Mouse (Mus musculus) embryonic facial prominence, embryonic 12.5 days (tissue): ENCODE measurements around the gene Elf2. TPM values are rescaled to one million over a fixed set of nuclear protein-coding genes. Genes with fewer than 3 reads are reported as not detected.
"Not testable (repeated sequence)": the region's sequence is repeated elsewhere in the genome, so short reads cannot be mapped to it uniquely, and the experiment has no call there.

Experiments used
- ATAC-seq: fragments of 200-750 bp; cut with Nextera tagmentation; 2 replicates; pipeline ENCODE4 v1.8.0; 2017; ENCODE audit not compliant: insufficient number of reproducible peaks, insufficient read depth, low FRiP score, low TSS enrichment
- H3K27ac ChIP-seq: fragments of 300-500 bp; sonication (generic); 2 replicates; pipeline ENCODE4 v1.5.1; 2016; ENCODE audit warnings: mild to moderate bottlenecking
- H3K27me3 ChIP-seq: fragments of 300-500 bp; sonication (generic); 2 replicates; pipeline ENCODE4 v1.6.1; 2016; ENCODE audit warnings: mild to moderate bottlenecking, moderate library complexity
- H3K36me3 ChIP-seq: fragments of 300-500 bp; sonication (generic); 2 replicates; pipeline ENCODE4 v1.6.1; 2016; ENCODE audit warnings: mild to moderate bottlenecking
- H3K4me1 ChIP-seq: fragments of 300-500 bp; sonication (generic); 2 replicates; pipeline ENCODE4 v1.6.1; 2016
- H3K4me2 ChIP-seq: fragments of 300-500 bp; sonication (generic); replicated peaks from 2 replicates; pipeline ENCODE4 v1.6.1; 2016; ENCODE audit warnings: mild to moderate bottlenecking, moderate library complexity
- H3K4me3 ChIP-seq: fragments of 300-500 bp; sonication (generic); 2 replicates; pipeline ENCODE4 v1.5.1; 2016; ENCODE audit warnings: mild to moderate bottlenecking
- H3K9ac ChIP-seq: fragments of 300-500 bp; sonication (generic); 2 replicates; pipeline ENCODE4 v1.6.1; 2016; ENCODE audit warnings: mild to moderate bottlenecking, moderate library complexity
- H3K9me3 ChIP-seq: fragments of 300-500 bp; sonication (generic); 2 replicates; pipeline ENCODE4 v1.6.1; 2016; ENCODE audit warnings: mild to moderate bottlenecking, moderate library complexity
- WGBS: fragments of 180-500 bp; shearing (Covaris S2); methylation state at CpG from one replicate; pipeline ENCODE4 v1.1.7; 2016; 5-methylcytosine and 5-hydroxymethylcytosine counted together
- polyA plus RNA-seq: library from polyadenylated mRNA; unstranded; fragments of >200 nt; fragmentation: Nextera tagmentation; extraction: Ambion mirVana; gene quantifications from 2 replicates; pipeline ENCODE4 v1.2.1, GENCODE M21; 2016

Elf2 gene
- polyA plus RNA-seq, 1 experiment from 2014 or later = 54.8 TPM

GRCm38 (mm10) chr3:51219213-51219612, 121.2 kb downstream of the Elf2 start:
- H3K4me2 ChIP-seq = no peak overlapping the region
- H3K36me3 ChIP-seq = no peaks in the 10 kb centered on the region
- H3K27me3 ChIP-seq = no peaks in the 10 kb centered on the region
- no peak for ATAC-seq
- no peak overlapping the region for H3K27ac ChIP-seq
- peaks cover 9% of the 10 kb centered on the region; the same call in 1 of the 2 replicates for H3K4me1 ChIP-seq
- H3K9me3 ChIP-seq = no peaks in the 10 kb centered on the region
- H3K9ac ChIP-seq = no peak overlapping the region
- H3K4me3 ChIP-seq = no peak overlapping the region
- 90% methylated on average over 5 of the region's 5 CpGs for WGBS

GRCm38 (mm10) chr3:51218385-51218784, 122.1 kb downstream of the Elf2 start:
- H3K4me2 ChIP-seq, H3K36me3 ChIP-seq, H3K27me3 ChIP-seq, H3K4me1 ChIP-seq, H3K9me3 ChIP-seq, H3K4me3 ChIP-seq, H3K27ac ChIP-seq, H3K9ac ChIP-seq, ATAC-seq: not testable (repeated sequence)
- WGBS = 88% methylated on average over 6 of the region's 6 CpGs

GRCm38 (mm10) chr3:51216351-51216750, 124.1 kb downstream of the Elf2 start:
- not testable (repeated sequence) for H3K4me2 ChIP-seq, H3K27ac ChIP-seq, ATAC-seq, H3K36me3 ChIP-seq, H3K9ac ChIP-seq, H3K4me3 ChIP-seq, H3K9me3 ChIP-seq, H3K27me3 ChIP-seq, H3K4me1 ChIP-seq
- WGBS = 84% methylated on average over 7 of the region's 10 CpGs

GRCm38 (mm10) chr3:51215681-51216080, 124.8 kb downstream of the Elf2 start:
- 81% methylated on average over 5 of the region's 6 CpGs for WGBS
- H3K9ac ChIP-seq = no peak overlapping the region
- no peak overlapping the region for H3K4me2 ChIP-seq
- no peaks in the 10 kb centered on the region for H3K9me3 ChIP-seq
- no peak overlapping the region for H3K4me3 ChIP-seq
- no peak overlapping the region for H3K27ac ChIP-seq
- no peaks in the 10 kb centered on the region for H3K4me1 ChIP-seq
- no peaks in the 10 kb centered on the region for H3K36me3 ChIP-seq
- ATAC-seq = no peak
- no peaks in the 10 kb centered on the region for H3K27me3 ChIP-seq

- no peak overlapping the region for H3K4me3 ChIP-seq
- H3K36me3 ChIP-seq = no peaks in the 10 kb centered on the region
- no peak overlapping the region for H3K9ac ChIP-seq
- no peak overlapping the region for H3K4me2 ChIP-seq
- H3K27ac ChIP-seq = no peak overlapping the region
- no peaks in the 10 kb centered on the region for H3K27me3 ChIP-seq
- no peak for ATAC-seq
- H3K4me1 ChIP-seq = no peaks in the 10 kb centered on the region
- no peaks in the 10 kb centered on the region for H3K9me3 ChIP-seq
- 90% methylated on average over 3 of the region's 3 CpGs for WGBS
Observed at GRCm38 (mm10) chr3:51213111-51213510, 127.4 kb downstream of the Elf2 start.

GRCm38 (mm10) chr3:51210485-51210884, 130.0 kb downstream of the Elf2 start:
- H3K4me2 ChIP-seq = no peak overlapping the region
- 96% methylated on average over 3 of the region's 3 CpGs for WGBS
- no peaks in the 10 kb centered on the region for H3K4me1 ChIP-seq
- H3K36me3 ChIP-seq = no peaks in the 10 kb centered on the region
- H3K9me3 ChIP-seq = no peaks in the 10 kb centered on the region
- no peak overlapping the region for H3K4me3 ChIP-seq
- ATAC-seq = no peak
- H3K27ac ChIP-seq = no peak overlapping the region
- no peaks in the 10 kb centered on the region for H3K27me3 ChIP-seq
- no peak overlapping the region for H3K9ac ChIP-seq

GRCm38 (mm10) chr3:51209503-51210314, 130.8 kb downstream of the Elf2 start:
- H3K4me2 ChIP-seq = no peak overlapping the region
- no peak for ATAC-seq
- H3K9ac ChIP-seq = no peak overlapping the region
- WGBS = 84% methylated on average over 7 of the region's 7 CpGs
- no peaks in the 10 kb centered on the region for H3K36me3 ChIP-seq
- no peaks in the 10 kb centered on the region for H3K27me3 ChIP-seq
- no peak overlapping the region for H3K4me3 ChIP-seq
- H3K4me1 ChIP-seq = no peaks in the 10 kb centered on the region
- H3K9me3 ChIP-seq = no peaks in the 10 kb centered on the region
- no peak overlapping the region for H3K27ac ChIP-seq

- no peak overlapping the region for H3K4me2 ChIP-seq
- no peaks in the 10 kb centered on the region for H3K27me3 ChIP-seq
- ATAC-seq = no peak
- 59% methylated on average over 5 of the region's 5 CpGs for WGBS
- no peak overlapping the region for H3K9ac ChIP-seq
- no peaks in the 10 kb centered on the region for H3K4me1 ChIP-seq
- no peaks in the 10 kb centered on the region for H3K9me3 ChIP-seq
- H3K4me3 ChIP-seq = no peak overlapping the region
- H3K27ac ChIP-seq = no peak overlapping the region
- H3K36me3 ChIP-seq = no peaks in the 10 kb centered on the region
Observed at GRCm38 (mm10) chr3:51208633-51209032, 131.8 kb downstream of the Elf2 start.

- Histone ChIP-seq H3K4me2 (no peak overlapping the region), H3K27me3 (no peaks in the 10 kb centered on the region), H3K27ac (no peak overlapping the region), H3K9ac (no peak overlapping the region), H3K9me3 (no peaks in the 10 kb centered on the region), H3K4me3 (no peak overlapping the region), H3K4me1 (no peaks in the 10 kb centered on the region), H3K36me3 (no peaks in the 10 kb centered on the region)
- 51% methylated on average over 7 of the region's 7 CpGs for WGBS
- no peak for ATAC-seq
Observed at GRCm38 (mm10) chr3:51206521-51206920, 133.9 kb downstream of the Elf2 start.

GRCm38 (mm10) chr3:51204897-51205296, 135.6 kb downstream of the Elf2 start:
- Histone ChIP-seq H3K4me2 (no peak overlapping the region), H3K36me3 (no peaks in the 10 kb centered on the region), H3K4me1 (no peaks in the 10 kb centered on the region), H3K27me3 (no peaks in the 10 kb centered on the region), H3K9ac (no peak overlapping the region), H3K27ac (no peak overlapping the region), H3K9me3 (no peaks in the 10 kb centered on the region), H3K4me3 (no peak overlapping the region)
- WGBS = 93% methylated on average over 14 of the region's 14 CpGs
- no peak for ATAC-seq

- no peaks in the 10 kb centered on the region for H3K27me3 ChIP-seq
- 82% methylated on average over 5 of the region's 5 CpGs for WGBS
- H3K4me1 ChIP-seq = no peaks in the 10 kb centered on the region
- ATAC-seq = no peak
- H3K4me2 ChIP-seq = no peak overlapping the region
- no peaks in the 10 kb centered on the region for H3K36me3 ChIP-seq
- no peaks in the 10 kb centered on the region for H3K9me3 ChIP-seq
- no peak overlapping the region for H3K27ac ChIP-seq
- no peak overlapping the region for H3K4me3 ChIP-seq
- no peak overlapping the region for H3K9ac ChIP-seq
Observed at GRCm38 (mm10) chr3:51204441-51204840, 136.0 kb downstream of the Elf2 start.

- Histone ChIP-seq H3K4me3 (no peak overlapping the region), H3K36me3 (no peaks in the 10 kb centered on the region), H3K4me1 (no peaks in the 10 kb centered on the region), H3K4me2 (no peak overlapping the region), H3K27ac (no peak overlapping the region), H3K9ac (no peak overlapping the region), H3K9me3 (no peaks in the 10 kb centered on the region), H3K27me3 (no peaks in the 10 kb centered on the region)
- 84% methylated on average over 6 of the region's 6 CpGs for WGBS
- no peak for ATAC-seq
Observed at GRCm38 (mm10) chr3:51203906-51204305, 136.6 kb downstream of the Elf2 start.
